Mouse (Mus musculus): ENCODE measurements around the gene Olfr812. TPM values are rescaled to one million over a fixed set of nuclear protein-coding genes. Genes with fewer than 3 reads are reported as not detected.
"Not testable (repeated sequence)": the region's sequence is repeated elsewhere in the genome, so short reads cannot be mapped to it uniquely, and the experiment has no call there.

The Olfr812 gene
- not detected for total RNA-seq (2021)

DNA sequence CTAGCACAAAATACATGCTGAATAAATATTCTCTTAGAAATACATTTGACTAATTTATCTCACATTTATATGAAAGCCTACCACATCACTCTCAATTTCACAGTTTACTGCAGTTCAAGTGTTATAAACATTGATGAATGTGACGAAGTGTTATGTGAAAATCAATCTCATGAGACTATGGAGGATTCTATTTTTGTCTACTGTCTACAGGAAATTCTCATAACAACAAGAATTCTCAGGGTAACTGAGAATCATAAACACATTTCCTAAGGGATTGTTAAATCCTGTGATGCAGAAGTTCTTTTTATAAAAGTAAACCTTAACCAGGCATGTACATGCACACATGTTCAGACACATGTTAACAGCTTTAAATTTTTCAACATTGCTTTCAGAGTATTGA lies at the start of gene Olfr812:
Gene Olfr812 (minus strand): TSS at position 101 of the 400 bp plus-strand sequence.
- intact Hi-C loops (cut with DNase I) = no loop called here
- no peak for DNase-seq (ENCODE audit: low spot score in 2 of 2)

DNA sequence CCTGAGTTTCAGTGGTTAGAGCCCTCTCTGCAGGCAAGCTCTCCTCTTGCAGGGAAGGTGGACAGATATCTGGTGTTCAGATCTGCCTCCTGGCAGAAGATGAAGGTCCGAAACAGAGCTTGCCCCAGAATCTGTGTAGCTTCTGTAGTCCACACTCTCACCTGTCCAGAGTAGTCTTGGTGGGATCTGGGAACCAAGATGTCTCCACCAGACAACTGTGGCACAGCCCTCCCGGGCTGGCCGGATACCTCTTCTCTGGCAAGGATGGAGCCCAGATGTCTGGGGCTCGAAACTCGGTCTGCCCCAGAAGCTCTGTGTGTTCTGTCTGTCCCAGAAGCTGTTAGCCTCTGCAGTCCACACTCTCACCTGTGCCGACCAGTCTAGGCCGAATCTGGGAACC lies 40.0 kb upstream of the Olfr812 start:
- DNase-seq (ENCODE audit: low spot score in 2 of 2) = no peak
- intact Hi-C loops (cut with DNase I) = no loop called here

DNA sequence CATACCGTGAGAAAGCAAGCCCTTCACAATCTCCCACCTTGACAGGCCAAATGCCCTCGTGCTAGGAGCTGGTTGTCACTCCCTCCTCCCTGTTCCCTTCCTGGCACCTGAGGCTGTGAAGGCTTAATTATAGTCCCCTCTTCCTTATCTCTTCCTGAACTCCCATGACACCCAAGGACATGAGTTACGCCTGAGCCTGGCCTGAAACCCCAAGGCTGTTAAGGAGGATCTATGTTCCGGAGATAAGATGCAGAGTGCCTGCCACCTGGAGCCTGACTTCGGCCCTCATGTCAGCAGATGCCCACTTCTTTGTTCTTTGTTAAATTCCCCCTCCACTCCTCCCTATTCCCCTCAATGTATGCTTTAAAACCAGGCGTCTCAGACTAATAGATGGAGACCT lies 39.6 kb upstream of the Olfr812 start:
- intact Hi-C loops (cut with DNase I); DNase-seq (ENCODE audit: low spot score in 2 of 2): not testable (repeated sequence)

DNA sequence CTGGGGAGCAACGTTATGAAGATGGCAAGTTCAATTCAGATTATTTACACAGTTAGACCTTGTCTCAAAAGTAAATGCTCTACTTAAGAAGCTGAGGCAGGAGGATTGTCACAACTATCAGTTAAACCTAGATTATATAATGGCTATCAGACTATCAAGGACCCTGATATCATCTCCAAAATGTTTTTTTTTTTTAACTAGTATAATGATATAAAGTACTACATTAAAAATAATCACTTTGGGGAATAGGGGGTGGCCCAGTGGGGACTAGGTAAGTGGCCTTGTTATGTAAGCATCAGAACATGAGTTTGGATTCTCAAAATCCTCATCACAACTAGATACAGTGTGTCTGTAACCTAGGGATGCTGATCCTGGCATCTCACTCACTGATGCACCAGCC lies 33.9 kb upstream of the Olfr812 start, which contains the start of gene Olfr814:
Gene Olfr814 (minus strand): TSS at position 101 of the 400 bp plus-strand sequence.
- DNase-seq (ENCODE audit: low spot score in 2 of 2); intact Hi-C loops (cut with DNase I): not testable (repeated sequence)

DNA sequence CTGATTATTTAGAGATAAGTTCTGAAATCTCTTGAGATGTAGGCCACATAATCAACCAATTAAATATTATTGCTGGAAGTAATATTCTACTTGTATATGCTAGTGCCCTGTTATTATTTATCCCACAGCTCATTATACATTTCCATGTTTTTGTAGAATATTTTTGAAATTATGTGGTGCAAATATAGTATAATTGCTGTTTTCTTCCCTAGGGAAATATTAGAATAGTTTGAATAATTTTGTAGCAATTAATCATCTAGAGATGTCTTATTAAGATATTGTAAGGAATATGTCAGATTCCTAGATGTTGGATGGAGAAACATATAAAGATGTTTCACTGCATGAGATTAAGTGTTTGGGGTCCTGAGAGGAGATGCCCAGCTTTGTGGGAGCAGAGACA lies 9.2 kb upstream of the Olfr812 start, which contains the start of gene Olfr813:
Gene Olfr813 (plus strand): TSS at position 301 of the 400 bp plus-strand sequence.
- no peak for DNase-seq (ENCODE audit: low spot score in 2 of 2)
- intact Hi-C loops (cut with DNase I) = no loop called here

DNA sequence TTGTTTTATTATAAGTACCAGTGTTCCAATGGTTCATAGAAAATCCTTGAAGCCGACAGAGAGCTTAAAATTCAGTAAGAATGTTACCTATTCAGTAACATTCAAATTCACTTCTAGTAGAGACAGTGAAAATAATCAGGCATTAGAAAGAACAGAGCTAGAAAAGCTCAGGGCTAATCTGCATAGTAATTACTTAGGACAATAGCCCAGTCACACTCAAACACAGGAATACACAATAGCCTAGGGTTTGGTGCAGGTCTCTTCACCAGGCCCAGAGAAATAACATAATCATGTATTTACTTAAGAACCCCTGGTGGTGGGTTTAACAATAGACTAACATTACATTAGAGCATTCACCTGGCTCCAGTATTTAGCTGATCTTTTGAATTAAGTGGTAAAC lies 1.4 kb upstream of the Olfr812 start:
- intact Hi-C loops (cut with DNase I) = no loop called here

DNA sequence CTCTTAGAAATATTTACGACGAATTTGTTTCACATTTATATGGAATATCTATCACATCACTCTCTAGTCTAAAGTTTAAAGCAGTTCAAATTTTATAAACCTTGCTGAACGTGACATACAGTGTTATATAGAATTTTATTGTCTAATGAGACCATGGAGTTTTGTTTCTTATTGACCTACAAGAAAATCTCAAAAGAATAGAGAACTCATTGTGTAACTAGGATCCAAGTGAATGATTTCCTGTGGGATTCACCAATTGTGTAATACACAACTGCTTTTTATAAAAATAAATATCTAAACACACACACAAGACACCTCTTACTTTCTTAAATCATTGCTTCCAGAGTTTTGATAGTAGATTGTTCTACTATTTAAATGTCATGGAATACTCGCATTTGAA lies 41.6 kb downstream of the Olfr812 start, which contains the start of gene Olfr811:
Gene Olfr811 (minus strand): TSS at position 101 of the 400 bp plus-strand sequence.
- no peak for DNase-seq (ENCODE audit: low spot score in 2 of 2)
- intact Hi-C loops (cut with DNase I) = no loop called here

More for the DNA sequence above, 1.4 kb upstream of the Olfr812 start:
- no peak for DNase-seq (ENCODE audit: low spot score in 2 of 2)

DNA sequence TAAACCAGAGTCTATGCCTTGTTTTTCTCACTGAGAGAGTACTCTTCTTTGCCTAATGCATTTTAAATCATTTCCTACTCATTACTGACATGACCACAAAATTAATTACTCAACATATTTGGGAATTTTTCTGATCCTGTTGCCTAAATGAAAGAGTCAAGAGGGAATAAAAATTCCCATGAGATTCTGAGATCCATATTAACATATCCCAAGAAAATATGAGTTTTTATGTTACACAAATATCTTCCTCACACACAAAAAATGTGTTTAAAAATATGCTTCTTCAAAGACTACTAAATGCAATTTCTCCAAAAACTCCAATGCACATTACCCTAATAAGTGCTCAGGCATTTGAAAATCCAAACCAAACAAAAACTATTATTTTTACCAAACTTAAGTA lies 51.1 kb downstream of the Olfr812 start, which contains the start of gene Olfr810:
Gene Olfr810 (minus strand): TSS at position 101 of the 400 bp plus-strand sequence.
- no peak for DNase-seq (ENCODE audit: low spot score in 2 of 2)
- intact Hi-C loops (cut with DNase I) = no loop called here

Other genes starting within 250 kb of the Olfr812 start
- not detected for gene Olfr796, start 233.5 kb downstream of the Olfr812 start, total RNA-seq (2021)
- gene Olfr798, start 218.2 kb downstream of the Olfr812 start, total RNA-seq (2021) = not detected
- not detected for gene Olfr799, start 208.6 kb downstream of the Olfr812 start, total RNA-seq (2021)
- not detected for gene Olfr800, start 188.4 kb downstream of the Olfr812 start, total RNA-seq (2021)
- not detected for gene Olfr801, start 172.2 kb downstream of the Olfr812 start, total RNA-seq (2021)
- gene Olfr802, start 157.9 kb downstream of the Olfr812 start, total RNA-seq (2021) = under 1 TPM; 0.07 to 0.15 TPM
- gene Olfr803, start 151.8 kb downstream of the Olfr812 start, total RNA-seq (2021) = not detected
- not detected for gene Olfr804, start 142.9 kb downstream of the Olfr812 start, total RNA-seq (2021)
- gene Olfr805, start 116.7 kb downstream of the Olfr812 start, total RNA-seq (2021) = not detected
- gene Olfr806, start 104.2 kb downstream of the Olfr812 start, total RNA-seq (2021) = not detected
- gene Olfr807, start 88.3 kb downstream of the Olfr812 start, total RNA-seq (2021) = not detected
- not detected for gene Olfr808, start 80.6 kb downstream of the Olfr812 start, total RNA-seq (2021)
- not detected for gene Olfr809, start 71.5 kb downstream of the Olfr812 start, total RNA-seq (2021)
- gene Olfr810, start 51.2 kb downstream of the Olfr812 start, total RNA-seq (2021) = not detected
- gene Olfr811, start 41.7 kb downstream of the Olfr812 start, total RNA-seq (2021) = not detected
- gene Olfr813, start 9.3 kb upstream of the Olfr812 start, total RNA-seq (2021) = not detected
- not detected for gene Olfr814, start 33.8 kb upstream of the Olfr812 start, total RNA-seq (2021)
- not detected for gene Olfr815, start 59.8 kb upstream of the Olfr812 start, total RNA-seq (2021)
- not detected for gene Olfr816, start 69.5 kb upstream of the Olfr812 start, total RNA-seq (2021)
- gene Olfr818, start 103.0 kb upstream of the Olfr812 start, total RNA-seq (2021) = not detected
- not detected for gene Olfr819, start 121.2 kb upstream of the Olfr812 start, total RNA-seq (2021)
- not detected for gene Olfr247, start 130.0 kb upstream of the Olfr812 start, total RNA-seq (2021)
- gene Gm10310, start 139.0 kb upstream of the Olfr812 start, total RNA-seq (2021) = not detected
- not detected for gene Olfr820, start 166.5 kb upstream of the Olfr812 start, total RNA-seq (2021)
- not detected for gene Olfr821, start 184.3 kb upstream of the Olfr812 start, total RNA-seq (2021)
- gene Olfr822, start 225.1 kb upstream of the Olfr812 start, total RNA-seq (2021) = not detected